Mouse (Mus musculus) midbrain, embryonic 11.5 days (tissue): ENCODE measurements around the gene Eif3k. TPM values are rescaled to one million over a fixed set of nuclear protein-coding genes. Genes with fewer than 3 reads are reported as not detected.

Experiments
- ATAC-seq: fragments of 200-750 bp; cut with Nextera tagmentation; 2 replicates; pipeline ENCODE4 v1.8.0; 2017; ENCODE audit warnings: moderate TSS enrichment, moderate library complexity; ENCODE audit not compliant: low FRiP score
- DNase-seq: peaks from one replicate; pipeline ENCODE4 v3.0.0; 2015; ENCODE audit warnings: low spot score; ENCODE audit errors: missing footprints
- H3K27ac ChIP-seq: fragments of 300-500 bp; sonication (generic); 2 replicates; pipeline ENCODE4 v1.5.1; 2014; ENCODE audit warnings: low read depth, low read length
- H3K27me3 ChIP-seq: fragments of 300-500 bp; sonication (generic); 2 replicates; pipeline ENCODE4 v1.6.1; 2014; ENCODE audit warnings: mild to moderate bottlenecking, low read length, moderate library complexity, mixed read lengths; ENCODE audit not compliant: control insufficient read depth, insufficient read depth
- H3K36me3 ChIP-seq: fragments of 300-500 bp; sonication (generic); 2 replicates; pipeline ENCODE4 v1.6.1; 2014; ENCODE audit warnings: mild to moderate bottlenecking, low read length, moderate library complexity, mixed read lengths; ENCODE audit not compliant: control insufficient read depth, insufficient read depth
- H3K4me1 ChIP-seq: fragments of 300-500 bp; sonication (generic); 2 replicates; pipeline ENCODE4 v1.6.1; 2014; ENCODE audit warnings: low read length; ENCODE audit not compliant: control insufficient read depth, insufficient read depth
- H3K4me2 ChIP-seq: fragments of 300-500 bp; sonication (generic); 2 replicates; pipeline ENCODE4 v1.6.1; 2014; ENCODE audit warnings: mild to moderate bottlenecking, moderate library complexity
- H3K4me3 ChIP-seq: fragments of 300-500 bp; sonication (generic); 2 replicates; pipeline ENCODE4 v1.5.1; 2014; ENCODE audit warnings: low read depth, low read length
- H3K9ac ChIP-seq: fragments of 300-500 bp; sonication (generic); 2 replicates; pipeline ENCODE4 v1.6.1; 2014; ENCODE audit warnings: low read length
- H3K9me3 ChIP-seq: fragments of 300-500 bp; sonication (generic); 2 replicates; pipeline ENCODE4 v1.6.1; 2016; ENCODE audit warnings: low read length; ENCODE audit not compliant: control insufficient read depth
- WGBS: fragments of 180-500 bp; shearing (Covaris S2); extraction: QIAGEN DNeasy Blood & Tissue Kit; methylation state at CpG from one replicate; pipeline ENCODE4 v1.1.7; 2014; 5-methylcytosine and 5-hydroxymethylcytosine counted together
- polyA plus RNA-seq: library from polyadenylated mRNA; unstranded; fragments of >200 nt; fragmentation: Nextera tagmentation; extraction: Ambion mirVana; gene quantifications from 2 replicates; pipeline ENCODE4 v1.2.1, GENCODE M21; 2014

Eif3k gene
- polyA plus RNA-seq, result 392 and 400 TPM in 2 replicates

- no peaks in the 10 kb centered on the region for H3K9me3 ChIP-seq
- H3K27me3 ChIP-seq, result no peaks in the 10 kb centered on the region
- H3K4me2 ChIP-seq, result peak within 1 kb of the TSS; percentile 79
- peak within 1 kb of the TSS; percentile 76 for H3K9ac ChIP-seq
- H3K36me3 ChIP-seq, result peaks cover 11% of the 10 kb centered on the region
- under 1% methylated on average over 36 of the region's 36 CpGs for WGBS
- H3K4me1 ChIP-seq, result peaks cover 13% of the 10 kb centered on the region
- peak within 1 kb of the TSS; percentile 41; the same call in 1 of the 2 replicates for H3K27ac ChIP-seq
- peak within 1 kb of the TSS; percentile 54 for H3K4me3 ChIP-seq
- ATAC-seq (peak; percentile 96), DNase-seq (peak; percentile 99)
Measured at GRCm38 (mm10) chr7:28981651-28982273, at the start of gene Eif3k, which contains the start of gene Map4k1. Gene Eif3k (minus strand): TSS chr7:28981864. Gene Map4k1 (plus strand): TSS chr7:28982050.

- no peaks in the 10 kb centered on the region for H3K27me3 ChIP-seq
- no peak for DNase-seq
- ATAC-seq, result no peak
- H3K4me3 ChIP-seq, result no peak overlapping the region
- H3K4me2 ChIP-seq, result no peak overlapping the region
- no peak overlapping the region for H3K9ac ChIP-seq
- no peak overlapping the region for H3K27ac ChIP-seq
- no peaks in the 10 kb centered on the region for H3K9me3 ChIP-seq
- no peaks in the 10 kb centered on the region for H3K4me1 ChIP-seq
- no peaks in the 10 kb centered on the region for H3K36me3 ChIP-seq
- WGBS, result 90% methylated on average over 14 of the region's 14 CpGs
Measured at GRCm38 (mm10) chr7:29029690-29030656, 48.3 kb upstream of the Eif3k start.

GRCm38 (mm10) chr7:29028761-29029160, 47.1 kb upstream of the Eif3k start:
- Histone ChIP-seq H3K27me3 (no peaks in the 10 kb centered on the region), H3K9ac (no peak overlapping the region), H3K9me3 (no peaks in the 10 kb centered on the region), H3K27ac (no peak overlapping the region), H3K4me1 (no peaks in the 10 kb centered on the region), H3K4me2 (no peak overlapping the region), H3K4me3 (no peak overlapping the region), H3K36me3 (no peaks in the 10 kb centered on the region)
- DNase-seq, result no peak
- 79% methylated on average over 6 of the region's 6 CpGs for WGBS
- no peak for ATAC-seq

GRCm38 (mm10) chr7:29026811-29027210, 45.1 kb upstream of the Eif3k start:
- H3K9ac ChIP-seq, result no peak overlapping the region
- WGBS, result 73% methylated on average over 4 of the region's 4 CpGs
- no peak overlapping the region for H3K4me2 ChIP-seq
- no peaks in the 10 kb centered on the region for H3K27me3 ChIP-seq
- H3K9me3 ChIP-seq, result no peaks in the 10 kb centered on the region
- H3K36me3 ChIP-seq, result no peaks in the 10 kb centered on the region
- no peak for DNase-seq
- no peaks in the 10 kb centered on the region for H3K4me1 ChIP-seq
- no peak overlapping the region for H3K4me3 ChIP-seq
- no peak for ATAC-seq
- H3K27ac ChIP-seq, result no peak overlapping the region

GRCm38 (mm10) chr7:29026195-29026594, 44.5 kb upstream of the Eif3k start:
- Histone ChIP-seq H3K4me1 (no peaks in the 10 kb centered on the region), H3K9ac (no peak overlapping the region), H3K27me3 (no peaks in the 10 kb centered on the region), H3K9me3 (no peaks in the 10 kb centered on the region), H3K4me2 (no peak overlapping the region), H3K36me3 (no peaks in the 10 kb centered on the region), H3K27ac (no peak overlapping the region), H3K4me3 (no peak overlapping the region)
- ATAC-seq, result no peak
- WGBS, result 94% methylated on average over 5 of the region's 5 CpGs
- no peak for DNase-seq

- Histone ChIP-seq H3K9me3 (no peaks in the 10 kb centered on the region), H3K4me1 (no peaks in the 10 kb centered on the region), H3K27ac (no peak overlapping the region), H3K4me2 (no peak overlapping the region), H3K4me3 (no peak overlapping the region), H3K36me3 (no peaks in the 10 kb centered on the region), H3K27me3 (peaks cover 6% of the 10 kb centered on the region), H3K9ac (no peak overlapping the region)
- no peak for DNase-seq
- 83% methylated on average over 7 of the region's 7 CpGs for WGBS
- no peak for ATAC-seq
Measured at GRCm38 (mm10) chr7:29025566-29025965, 43.9 kb upstream of the Eif3k start.

- H3K9me3 ChIP-seq, result no peaks in the 10 kb centered on the region
- H3K9ac ChIP-seq, result no peak overlapping the region
- DNase-seq (no peak), ATAC-seq (no peak)
- 85% methylated on average over 8 of the region's 8 CpGs for whole genome bisulfite sequencing
- H3K27me3 ChIP-seq, result peaks cover 26% of the 10 kb centered on the region
- no peak overlapping the region for H3K27ac ChIP-seq
- no peaks in the 10 kb centered on the region for H3K36me3 ChIP-seq
- no peak overlapping the region for H3K4me3 ChIP-seq
- no peak overlapping the region for H3K4me2 ChIP-seq
- H3K4me1 ChIP-seq, result peaks cover 6% of the 10 kb centered on the region
Measured at GRCm38 (mm10) chr7:29023514-29023913, 41.9 kb upstream of the Eif3k start.

- ATAC-seq, result no peak
- Histone ChIP-seq H3K4me1 (peaks cover 6% of the 10 kb centered on the region), H3K27me3 (peaks cover 32% of the 10 kb centered on the region), H3K27ac (no peak overlapping the region), H3K36me3 (no peaks in the 10 kb centered on the region), H3K4me3 (no peak overlapping the region), H3K4me2 (no peak overlapping the region), H3K9me3 (no peaks in the 10 kb centered on the region), H3K9ac (no peak overlapping the region; the same call in 1 of the 2 replicates)
- DNase-seq, result no peak
- 90% methylated on average over 8 of the region's 8 CpGs for WGBS
Measured at GRCm38 (mm10) chr7:29022479-29022878, 40.8 kb upstream of the Eif3k start.
